Mouse (Mus musculus) ES-Bruce4 (cell line): ENCODE results near the gene Slc6a21. TPM values are rescaled to one million over a fixed set of nuclear protein-coding genes. Genes with fewer than 3 reads are reported as not detected.

Experiments
- H3K27ac ChIP-seq: 2 replicates; pipeline ENCODE4 v1.5.1; 2012; ENCODE audit warnings: low read length, inconsistent platforms; ENCODE audit not compliant: insufficient read depth
- H3K27me3 ChIP-seq: 2 replicates; pipeline ENCODE4 v1.6.1; 2012; ENCODE audit warnings: mild to moderate bottlenecking, low read length, inconsistent platforms; ENCODE audit not compliant: control insufficient read depth, poor library complexity, insufficient read depth, severe bottlenecking
- H3K36me3 ChIP-seq: 2 replicates; pipeline ENCODE4 v1.6.1; 2012; ENCODE audit warnings: inconsistent platforms, mild to moderate bottlenecking, low read length, moderate library complexity; ENCODE audit not compliant: control insufficient read depth, poor library complexity, insufficient read depth, severe bottlenecking
- H3K4me1 ChIP-seq: one replicate; pipeline ENCODE4 v1.8.1; 2011; ENCODE audit warnings: low read length; ENCODE audit not compliant: control insufficient read depth, insufficient read depth
- H3K4me3 ChIP-seq: 2 replicates; pipeline ENCODE4 v1.5.1; 2011; ENCODE audit warnings: low read depth, mild to moderate bottlenecking, low read length
- H3K9ac ChIP-seq: 2 replicates; pipeline ENCODE4 v1.6.1; 2012; ENCODE audit warnings: low read depth, mild to moderate bottlenecking, inconsistent platforms; ENCODE audit not compliant: poor library complexity, severe bottlenecking
- H3K9me3 ChIP-seq: replicated peaks from 2 replicates; pipeline ENCODE4 v1.6.1; 2012; ENCODE audit warnings: mild to moderate bottlenecking, low read length, inconsistent platforms; ENCODE audit not compliant: control insufficient read depth, poor library complexity, insufficient read depth, severe bottlenecking
- CTCF ChIP-seq: IDR thresholded peaks from one replicate; pipeline ENCODE4 v1.8.1; 2011; ENCODE audit warnings: low read depth, low read length
- EP300 ChIP-seq: IDR thresholded peaks from 2 replicates; pipeline ENCODE4 v1.6.1; 2011; ENCODE audit warnings: low read depth, low read length; ENCODE audit not compliant: insufficient read depth
- POLR2A ChIP-seq: IDR thresholded peaks from one replicate; pipeline ENCODE4 v1.8.1; 2011; ENCODE audit warnings: low read length; ENCODE audit not compliant: insufficient read depth
- polyA plus RNA-seq: library from polyadenylated mRNA; stranded (reverse); fragments of >200 nt; gene quantifications from 2 replicates; pipeline ENCODE4 v1.2.4, GENCODE M21; 2011; ENCODE audit warnings: low read depth; ENCODE audit not compliant: missing spikeins, insufficient read depth, insufficient read length

The Slc6a21 gene
- polyA plus RNA-seq, 1 experiment: not detected

GRCm38 (mm10) chr7:45331502-45331901 lies 54.2 kb downstream of the Slc6a21 start:
- no peaks in the 10 kb centered on the region for H3K36me3 ChIP-seq
- no peak overlapping the region for H3K9ac ChIP-seq
- no peak overlapping the region for H3K27ac ChIP-seq

GRCm38 (mm10) chr7:45332685-45333425 lies 55.5 kb downstream of the Slc6a21 start:
- peaks cover 9% of the 10 kb centered on the region for H3K4me1 ChIP-seq
- H3K9me3 ChIP-seq: no peaks in the 10 kb centered on the region
- no peaks in the 10 kb centered on the region for H3K36me3 ChIP-seq
- no peak overlapping the region for H3K27ac ChIP-seq
- peak overlapping the region; percentile 58 for H3K9ac ChIP-seq
- peak overlapping the region; percentile 85 for H3K4me3 ChIP-seq
- peak; percentile 5 for TF ChIP-seq POLR2A
- peak; percentile 55; the same call in 1 of the 2 replicates for TF ChIP-seq EP300
- no peak for TF ChIP-seq CTCF
- no peaks in the 10 kb centered on the region for H3K27me3 ChIP-seq

More at GRCm38 (mm10) chr7:45331502-45331901, 54.2 kb downstream of the Slc6a21 start:
- H3K4me3 ChIP-seq: no peak overlapping the region
- peak; percentile 71 for TF ChIP-seq CTCF
- no peak for TF ChIP-seq EP300
- no peak for TF ChIP-seq POLR2A
- no peaks in the 10 kb centered on the region for H3K9me3 ChIP-seq
- no peaks in the 10 kb centered on the region for H3K27me3 ChIP-seq
- H3K4me1 ChIP-seq: peaks cover 9% of the 10 kb centered on the region

- H3K27me3 ChIP-seq: no peaks in the 10 kb centered on the region
- no peak within 1 kb of the TSS for H3K27ac ChIP-seq
- no peak for TF ChIP-seq POLR2A
- TF ChIP-seq CTCF: no peak
- peak; percentile 47; the same call in 1 of the 2 replicates for TF ChIP-seq EP300
- H3K9ac ChIP-seq: peak within 1 kb of the TSS; percentile 58
- H3K9me3 ChIP-seq: no peaks in the 10 kb centered on the region
- no peaks in the 10 kb centered on the region for H3K36me3 ChIP-seq
- H3K4me3 ChIP-seq: peak within 1 kb of the TSS; percentile 85
- H3K4me1 ChIP-seq: peaks cover 9% of the 10 kb centered on the region
Observed at GRCm38 (mm10) chr7:45333431-45333982, 56.2 kb downstream of the Slc6a21 start, which contains the start of gene Trpm4. Gene Trpm4 (minus strand): TSS chr7:45333780.

- no peak for TF ChIP-seq EP300
- TF ChIP-seq POLR2A: no peak
- TF ChIP-seq CTCF: no peak
- no peak overlapping the region for H3K27ac ChIP-seq
- no peaks in the 10 kb centered on the region for H3K27me3 ChIP-seq
- H3K36me3 ChIP-seq: no peaks in the 10 kb centered on the region
- H3K9me3 ChIP-seq: no peaks in the 10 kb centered on the region
- H3K4me3 ChIP-seq: no peak overlapping the region
- H3K9ac ChIP-seq: no peak overlapping the region
- peaks cover 9% of the 10 kb centered on the region for H3K4me1 ChIP-seq
Observed at GRCm38 (mm10) chr7:45334605-45335004, 57.3 kb downstream of the Slc6a21 start.

- Histone ChIP-seq H3K27ac (no peak within 1 kb of the TSS), H3K36me3 (no peaks in the 10 kb centered on the region), H3K9ac (no peak within 1 kb of the TSS), H3K27me3 (no peaks in the 10 kb centered on the region), H3K4me3 (no peak within 1 kb of the TSS), H3K9me3 (no peaks in the 10 kb centered on the region), H3K4me1 (peaks cover 9% of the 10 kb centered on the region)
- TF ChIP-seq EP300 (0 out of 2 replicates have a peak, but pooled peaks have one; percentile 5), POLR2A (no peak)
Observed at GRCm38 (mm10) chr7:45335056-45335455, 57.7 kb downstream of the Slc6a21 start, which contains the start of gene Hrc. Gene Hrc (plus strand): TSS chr7:45335290.

GRCm38 (mm10) chr7:45336319-45336718 lies 59.0 kb downstream of the Slc6a21 start:
- Histone ChIP-seq H3K4me1 (peaks cover 9% of the 10 kb centered on the region), H3K27me3 (no peaks in the 10 kb centered on the region), H3K36me3 (no peaks in the 10 kb centered on the region), H3K9me3 (no peaks in the 10 kb centered on the region), H3K9ac (no peak overlapping the region), H3K27ac (no peak overlapping the region), H3K4me3 (no peak overlapping the region)
- no peak for TF ChIP-seq POLR2A
- TF ChIP-seq CTCF: no peak
- no peak for TF ChIP-seq EP300
